Mouse (Mus musculus) stomach, postnatal 0 days (tissue): ENCODE data around the gene Nop16.

ENCODE experiments used
- CTCF ChIP-seq: IDR thresholded peaks from 2 replicates; pipeline ENCODE4 v1.5.1; 2016; ENCODE audit warnings: antibody characterized with exemption, low read depth, mild to moderate bottlenecking, moderate library complexity
- EP300 ChIP-seq: optimal IDR thresholded peaks from 2 replicates; pipeline ENCODE3; 2016; ENCODE audit warnings: antibody characterized with exemption

DNA sequence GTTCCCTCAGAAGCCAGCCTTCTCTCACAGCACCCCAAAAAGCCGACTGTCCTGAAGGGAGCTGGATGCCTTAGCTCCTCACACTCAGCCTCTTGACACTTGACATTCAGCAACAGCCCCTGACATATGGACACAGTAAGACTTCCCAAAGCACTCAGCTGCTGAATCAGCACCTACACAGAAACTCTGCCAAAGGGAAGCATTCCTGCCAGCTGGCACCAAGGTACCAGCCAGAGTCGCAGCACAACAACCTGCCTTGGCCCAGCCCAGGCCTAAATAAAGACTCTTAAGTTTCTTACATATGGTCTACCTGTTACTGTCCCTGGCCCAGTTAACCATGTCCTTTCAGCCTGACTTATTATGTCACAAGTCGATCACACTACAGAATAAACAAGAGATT is 33.1 kb downstream of the Nop16 start:
- TF ChIP-seq CTCF: no peak
- TF ChIP-seq EP300: no peak
